Mouse (Mus musculus) c-Kit-positive CD71-positive TER-119-positive erythroid progenitor cells, embryonic 14.5 days (primary cell): ENCODE data around the gene Gm10639.
"Not testable (repeated sequence)": the region's sequence is repeated elsewhere in the genome, so short reads cannot be mapped to it uniquely, and the experiment has no call there.

Source experiments
- DNase-seq: peaks from one replicate; pipeline ENCODE4 v3.0.0-alpha.2; 2013; ENCODE audit warnings: low spot score

The Gm10639 gene

DNA sequence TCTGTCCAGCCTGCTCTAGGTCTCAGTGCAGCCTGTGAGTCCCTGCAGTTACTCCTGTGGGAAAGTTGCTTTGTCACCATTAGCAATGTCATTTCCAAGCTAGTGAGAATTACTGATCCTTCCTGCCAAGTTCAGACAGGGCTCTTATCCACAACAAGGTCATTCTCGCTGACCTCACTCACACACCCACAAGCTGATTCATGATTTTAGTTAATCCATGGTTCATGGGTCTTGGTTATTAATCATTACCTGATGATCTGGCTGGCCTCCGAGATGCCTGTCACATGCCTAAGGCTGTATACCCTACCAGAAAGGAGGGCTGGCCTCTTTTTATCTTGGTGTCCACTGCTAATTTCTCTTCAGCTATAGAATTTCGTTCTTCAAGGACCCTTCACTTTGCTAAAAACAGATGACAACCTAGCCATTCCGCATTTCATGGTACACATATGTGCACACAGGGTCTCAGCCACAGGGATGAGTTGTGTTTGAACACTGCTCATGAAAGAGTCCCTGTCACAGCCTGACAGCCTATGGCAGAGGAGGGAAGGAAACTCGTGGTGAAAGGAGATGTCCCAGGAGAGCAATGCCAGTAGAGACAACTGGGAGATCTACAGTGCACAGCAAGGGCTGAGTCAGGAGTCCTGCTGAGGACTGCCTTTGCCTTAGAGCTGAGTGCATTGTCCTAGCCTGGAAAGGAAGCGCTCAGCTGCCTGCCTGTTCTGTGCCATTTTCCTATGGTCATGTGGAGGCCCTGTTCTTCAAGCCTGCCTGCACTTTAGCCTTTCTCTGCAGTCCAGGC lies 58.7 kb downstream of the Gm10639 start:
- DNase-seq: not testable (repeated sequence)

DNA sequence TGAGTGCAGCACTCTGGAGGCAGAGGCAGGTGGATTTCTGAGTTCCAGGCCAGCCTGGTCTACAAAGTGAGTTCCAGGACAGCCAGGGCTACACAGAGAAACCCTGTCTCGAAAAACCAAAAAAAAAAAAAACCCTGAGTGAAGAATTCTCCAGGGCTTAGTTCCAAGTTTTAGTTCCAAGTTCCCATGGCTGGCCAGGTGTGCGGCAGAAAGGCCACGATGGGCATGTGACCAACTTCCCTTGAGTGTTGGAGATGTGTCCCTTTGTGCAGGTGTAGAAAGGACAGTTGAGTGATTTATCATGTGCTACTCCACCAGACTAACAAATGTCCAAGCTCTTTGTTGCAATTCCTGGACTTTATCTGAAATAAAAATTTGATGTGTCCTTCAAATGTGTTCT lies 59.4 kb downstream of the Gm10639 start:
- DNase-seq: not testable (repeated sequence)

DNA sequence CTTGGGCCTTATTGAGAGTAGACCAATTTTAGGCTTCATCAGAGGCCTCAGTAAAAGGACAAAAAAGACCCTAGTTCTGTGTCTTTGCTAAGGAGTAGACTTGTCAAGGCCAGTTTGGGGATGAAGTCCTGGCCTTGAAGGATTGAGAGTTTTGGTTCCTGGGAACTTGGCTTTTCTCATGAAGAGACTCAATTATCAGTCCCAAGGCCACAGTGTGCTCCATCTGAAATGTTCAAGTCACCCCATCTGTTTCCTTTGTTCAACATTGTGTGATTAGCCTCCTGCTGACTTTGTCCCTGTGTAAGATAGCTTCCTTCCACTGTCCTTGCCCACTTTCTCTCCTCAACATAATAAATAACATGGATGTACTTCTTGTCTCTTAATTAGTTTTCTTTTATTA lies 60.3 kb downstream of the Gm10639 start:
- not testable (repeated sequence) for DNase-seq

DNA sequence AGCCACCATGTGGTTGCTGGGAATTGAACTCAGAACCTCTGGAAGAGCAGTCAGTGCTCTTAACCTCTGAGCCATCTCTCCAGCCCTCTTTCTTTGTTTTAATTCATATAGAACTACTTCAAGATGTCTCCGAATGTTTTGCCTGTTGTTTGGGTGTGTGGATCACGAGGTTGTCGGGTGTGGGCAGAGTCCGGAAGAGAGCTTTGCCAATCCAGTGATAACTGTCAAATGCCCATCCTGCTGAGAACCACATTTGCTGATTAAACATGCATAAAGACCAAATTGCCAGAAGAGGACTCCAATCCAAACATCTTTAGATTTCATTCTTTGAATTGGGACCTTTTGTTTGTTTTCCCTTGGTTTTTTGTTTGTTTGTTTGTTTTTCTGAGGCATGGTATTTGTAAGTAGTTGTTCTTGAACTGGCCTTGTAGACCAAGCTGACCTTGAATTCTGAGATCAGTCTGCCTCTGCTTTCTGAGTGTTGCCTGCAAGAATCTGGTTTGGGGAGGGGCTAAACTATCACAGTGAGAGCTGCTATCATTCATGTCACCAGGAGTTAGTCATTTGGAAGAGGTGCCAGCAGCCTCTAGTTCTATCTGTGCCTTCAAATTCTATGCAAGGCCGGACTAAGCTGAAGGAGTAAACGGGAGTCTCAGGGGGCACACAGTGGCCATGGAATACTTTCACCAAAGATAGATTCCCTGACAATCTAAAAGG lies 61.9 kb downstream of the Gm10639 start:
- DNase-seq: no peak
